Mouse (Mus musculus): ENCODE measurements at regions not wholly inside any gene's neighbourhood (a gene's known extent, or its start where the extent isn't known, plus 50 kb on each side); places are given as distances from the start of the nearest gene placed in this dataset.

DNA sequence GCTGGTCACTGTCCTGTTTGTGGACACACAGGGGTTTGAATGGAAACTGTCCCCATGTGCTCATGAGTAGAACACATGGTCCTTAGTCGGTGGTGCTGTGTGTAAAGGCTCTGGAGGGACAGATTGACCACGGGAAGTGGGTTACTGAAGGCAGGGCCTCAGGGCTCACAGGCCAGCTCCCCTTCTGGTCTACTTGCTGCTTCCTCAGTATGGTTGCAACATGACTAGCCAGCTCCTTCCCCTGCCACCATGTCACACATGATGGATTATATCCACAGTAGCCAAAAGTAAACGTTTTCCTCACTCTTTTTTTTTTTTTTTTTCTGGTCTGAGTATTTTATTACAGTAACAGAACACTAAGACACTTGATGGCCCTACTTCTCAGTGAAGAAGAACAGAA, 70.9 kb downstream of the Smim20 start:
- Histone ChIP-seq H3K4me1 (ENCODE audit: control insufficient read depth in 1 of 2, insufficient read depth in 2 of 2, low read length in 2 of 2) (no peaks in the 10 kb centered on the region), H3K36me3 (ENCODE audit: control insufficient read depth in 1 of 2, insufficient read depth in 2 of 2, low read length in 2 of 2) (no peaks in the 10 kb centered on the region), H3K79me2 (ENCODE audit: control insufficient read depth, insufficient read depth, low read length, poor library complexity) (no peaks in the 10 kb centered on the region), H3K27ac (ENCODE audit: control insufficient read depth, low read depth, low read length) (no peak overlapping the region), H3K27me3 (ENCODE audit: control insufficient read depth in 1 of 2, insufficient read depth in 2 of 2, low read length in 2 of 2) (no peaks in the 10 kb centered on the region; a peak in 1 of 4 replicates), H3K9ac (ENCODE audit: control insufficient read depth, low read depth, low read length, poor library complexity, severe bottlenecking) (no peak overlapping the region), H3K9me3 (replicated peaks; ENCODE audit: insufficient read depth, low read length) (no peaks in the 10 kb centered on the region), H3K4me3 (ENCODE audit: control insufficient read depth in 1 of 2, insufficient read depth in 1 of 2, low read depth in 2 of 2, low read length in 2 of 2) (no peak overlapping the region)
- no peak for TF ChIP-seq TBP (IDR thresholded peaks at IDR 0.05; ENCODE audit: low read depth, low read length)
- no peak for DNase-seq (ENCODE audit: low read depth, low spot score)

DNA sequence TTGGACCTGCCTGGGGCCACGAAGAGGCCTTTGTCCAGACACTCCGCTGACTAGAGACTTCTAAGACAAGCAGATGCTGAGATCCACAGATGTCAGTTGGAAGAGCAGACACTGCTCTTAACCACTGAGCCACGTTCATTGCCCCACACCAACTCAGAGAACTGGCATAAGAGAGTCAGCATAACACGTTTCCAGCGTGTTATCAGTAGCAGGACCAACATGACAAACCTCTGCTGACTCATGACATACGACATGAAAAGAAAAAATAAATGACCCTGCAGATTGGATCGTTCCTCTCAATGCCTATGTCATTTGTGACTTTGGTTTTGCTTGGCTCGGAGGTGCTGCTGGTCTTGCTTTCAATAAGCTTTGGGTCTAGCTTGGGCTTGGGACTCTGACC, 78.3 kb downstream of the Smim20 start:
- H3K27ac ChIP-seq (ENCODE audit: control insufficient read depth, low read depth, low read length) = no peak overlapping the region
- no peak overlapping the region for H3K9ac ChIP-seq (ENCODE audit: control insufficient read depth, low read depth, low read length, poor library complexity, severe bottlenecking)
- DNase-seq (ENCODE audit: low read depth, low spot score) = no peak
- no peaks in the 10 kb centered on the region for H3K79me2 ChIP-seq (ENCODE audit: control insufficient read depth, insufficient read depth, low read length, poor library complexity)
- H3K36me3 ChIP-seq (ENCODE audit: control insufficient read depth in 1 of 2, insufficient read depth in 2 of 2, low read length in 2 of 2) = no peaks in the 10 kb centered on the region
- no peak overlapping the region for H3K4me3 ChIP-seq (ENCODE audit: control insufficient read depth in 1 of 2, insufficient read depth in 1 of 2, low read depth in 2 of 2, low read length in 2 of 2)
- no peaks in the 10 kb centered on the region for H3K9me3 ChIP-seq (replicated peaks; ENCODE audit: insufficient read depth, low read length)
- TF ChIP-seq TAL1 (IDR thresholded peaks at IDR 0.05; ENCODE audit: low read length) = no peak
- TF ChIP-seq ZC3H11A (IDR thresholded peaks at IDR 0.05; ENCODE audit: low read depth, low read length) = no peak
- no peak for TF ChIP-seq BHLHE40 (IDR thresholded peaks at IDR 0.05; ENCODE audit: borderline replicate concordance, low read depth, low read length)
- no peak for TF ChIP-seq MEF2A (IDR thresholded peaks at IDR 0.05; ENCODE audit: extremely low read depth, insufficient replicate concordance, low read depth, low read length, poor library complexity, severe bottlenecking)
- no peak for TF ChIP-seq ZNF384 (IDR thresholded peaks at IDR 0.05; ENCODE audit: low read depth, low read length)
- TF ChIP-seq RAD21 (IDR thresholded peaks at IDR 0.05; ENCODE audit: low read depth, low read length) = no peak
- no peak for TF ChIP-seq ETS1 (IDR thresholded peaks at IDR 0.05; ENCODE audit: low read depth, low read length)
- no peak for TF ChIP-seq USF2 (IDR thresholded peaks at IDR 0.05; ENCODE audit: borderline replicate concordance in 1 of 2, insufficient read depth in 1 of 2, low read depth in 1 of 2, low read length in 2 of 2)
- no peak for TF ChIP-seq POLR2A (IDR thresholded peaks at IDR 0.05; ENCODE audit: control insufficient read depth in 1 of 2, insufficient read depth in 1 of 2, low read depth in 1 of 2, low read length in 2 of 2, poor library complexity in 1 of 2)
- no peak for TF ChIP-seq TCF12 (IDR thresholded peaks at IDR 0.05; ENCODE audit: low read depth, low read length)
- TF ChIP-seq ELF1 (IDR thresholded peaks at IDR 0.05; ENCODE audit: low read depth, low read length) = no peak
- no peak for TF ChIP-seq UBTF (IDR thresholded peaks at IDR 0.05; ENCODE audit: borderline replicate concordance, insufficient read depth, low read depth, low read length)
- no peak for TF ChIP-seq JUND (IDR thresholded peaks at IDR 0.05; ENCODE audit: low read depth, low read length)
- no peak for TF ChIP-seq NRF1 (IDR thresholded peaks at IDR 0.05; ENCODE audit: insufficient read depth, low read depth, low read length, poor library complexity, severe bottlenecking)
- no peak for TF ChIP-seq MAX (IDR thresholded peaks at IDR 0.05; ENCODE audit: low read length)
- no peak for TF ChIP-seq CHD2 (IDR thresholded peaks at IDR 0.05; ENCODE audit: low read length)
- no peaks in the 10 kb centered on the region for H3K4me1 ChIP-seq (ENCODE audit: control insufficient read depth in 1 of 2, insufficient read depth in 2 of 2, low read length in 2 of 2)
- no peaks in the 10 kb centered on the region for H3K27me3 ChIP-seq (ENCODE audit: control insufficient read depth in 1 of 2, insufficient read depth in 2 of 2, low read length in 2 of 2)

Measured in MEL (cell line).